Mouse (Mus musculus) stomach, embryonic 14.5 days (tissue): ENCODE measurements around the gene Dph1. TPM values are rescaled to one million over a fixed set of nuclear protein-coding genes. Genes with fewer than 3 reads are reported as not detected.

Experiments used
- ATAC-seq: fragments of 200-750 bp; cut with Nextera tagmentation; 2 replicates; pipeline ENCODE4 v1.8.0; 2017; ENCODE audit warnings: low read depth, moderate TSS enrichment; ENCODE audit not compliant: insufficient number of reproducible peaks, insufficient read depth, low FRiP score
- H3K27ac ChIP-seq: fragments of 300-500 bp; sonication (generic); 2 replicates; pipeline ENCODE4 v1.5.1; 2014; ENCODE audit warnings: mild to moderate bottlenecking, low read length, moderate library complexity, mixed read lengths
- H3K27me3 ChIP-seq: fragments of 300-500 bp; sonication (generic); 2 replicates; pipeline ENCODE4 v1.6.1; 2014; ENCODE audit warnings: low read length, control low read depth, mixed read lengths; ENCODE audit not compliant: control insufficient read depth, insufficient read depth
- H3K36me3 ChIP-seq: fragments of 300-500 bp; sonication (generic); 2 replicates; pipeline ENCODE4 v1.6.1; 2014; ENCODE audit warnings: mild to moderate bottlenecking, control low read depth, low read length, moderate library complexity, mixed read lengths; ENCODE audit not compliant: control insufficient read depth, insufficient read depth
- H3K4me1 ChIP-seq: fragments of 300-500 bp; sonication (generic); 2 replicates; pipeline ENCODE4 v1.6.1; 2014; ENCODE audit warnings: low read length, control low read depth, mixed read lengths; ENCODE audit not compliant: control insufficient read depth, insufficient read depth
- H3K4me2 ChIP-seq: fragments of 300-500 bp; sonication (generic); replicated peaks from 2 replicates; pipeline ENCODE4 v1.6.1; 2014; ENCODE audit warnings: low read depth, low read length, control low read depth
- H3K4me3 ChIP-seq: fragments of 300-500 bp; sonication (generic); 2 replicates; pipeline ENCODE4 v1.5.1; 2014; ENCODE audit warnings: low read depth, low read length, control low read depth
- H3K9ac ChIP-seq: fragments of 300-500 bp; sonication (generic); replicated peaks from 2 replicates; pipeline ENCODE4 v1.6.1; 2014; ENCODE audit warnings: low read depth, mild to moderate bottlenecking, control low read depth, low read length, moderate library complexity, mixed read lengths
- H3K9me3 ChIP-seq: fragments of 300-500 bp; sonication (generic); 2 replicates; pipeline ENCODE4 v1.6.1; 2016; ENCODE audit warnings: low read depth, low read length, control low read depth; ENCODE audit not compliant: control insufficient read depth
- WGBS: fragments of 180-500 bp; shearing (Covaris S2); extraction: QIAGEN DNeasy Blood & Tissue Kit; methylation state at CpG from one replicate; pipeline ENCODE4 v1.1.7; 2014; 5-methylcytosine and 5-hydroxymethylcytosine counted together
- polyA plus RNA-seq: library from polyadenylated mRNA; unstranded; fragments of >200 nt; fragmentation: Nextera tagmentation; extraction: Ambion mirVana; gene quantifications from 2 replicates; pipeline ENCODE4 v1.2.1, GENCODE M21; 2014

The Dph1 gene
- polyA plus RNA-seq, 1 experiment from 2014 or later, result 20.5 TPM

DNA sequence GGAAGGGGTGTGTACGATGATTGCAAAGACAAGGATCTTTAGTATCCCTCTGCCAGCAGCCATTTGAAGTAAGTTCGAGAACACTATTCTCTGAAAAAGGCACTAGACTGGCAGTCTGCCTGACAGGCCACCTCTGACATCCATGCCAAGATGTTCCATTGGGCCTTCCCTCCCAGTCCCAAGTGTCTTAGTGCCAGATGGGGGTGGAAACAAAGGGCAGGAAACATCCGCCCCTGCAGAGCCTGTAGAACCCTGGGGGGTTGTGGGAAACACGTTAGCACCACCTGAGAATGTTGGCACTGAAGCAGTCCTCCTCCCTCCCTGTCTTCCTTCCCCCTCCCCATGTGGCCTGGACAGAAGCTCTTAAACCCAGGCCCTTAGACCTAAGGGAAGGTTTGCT lies 34.0 kb downstream of the Dph1 start:
- ATAC-seq, result no peak
- no peaks in the 10 kb centered on the region for H3K27me3 ChIP-seq
- H3K4me1 ChIP-seq, result peaks cover 50% of the 10 kb centered on the region; the same call in 1 of the 2 replicates
- peaks cover 19% of the 10 kb centered on the region for H3K36me3 ChIP-seq
- H3K9me3 ChIP-seq, result no peaks in the 10 kb centered on the region
- H3K9ac ChIP-seq, result no peak overlapping the region
- H3K4me3 ChIP-seq, result no peak overlapping the region
- WGBS, result 48% methylated on average over 4 of the region's 4 CpGs
- no peak overlapping the region for H3K4me2 ChIP-seq
- peak overlapping the region; percentile 48; the same call in 1 of the 2 replicates for H3K27ac ChIP-seq

DNA sequence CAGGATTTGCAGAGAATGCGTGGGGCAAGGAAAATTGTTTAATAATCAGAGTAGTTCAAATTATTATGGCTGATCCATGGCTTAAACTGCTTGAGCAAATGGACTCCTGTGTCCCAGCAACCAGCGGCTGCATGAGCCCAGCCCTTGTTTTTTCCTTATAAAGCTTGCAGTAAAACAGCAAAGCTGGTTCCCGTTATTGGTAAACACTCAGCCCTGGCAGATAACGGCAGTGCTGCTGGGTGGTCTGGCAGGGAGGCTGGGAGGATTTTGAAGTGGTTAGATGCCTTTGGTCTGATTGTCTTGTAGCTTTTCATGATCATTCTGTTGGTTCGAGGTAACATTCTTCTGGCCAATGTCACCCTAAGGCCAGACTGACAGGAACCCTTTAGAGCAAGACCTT lies 34.6 kb downstream of the Dph1 start:
- Histone ChIP-seq H3K4me2 (no peak overlapping the region), H3K36me3 (peaks cover 18% of the 10 kb centered on the region), H3K9ac (no peak overlapping the region), H3K9me3 (no peaks in the 10 kb centered on the region), H3K4me3 (no peak overlapping the region), H3K27me3 (no peaks in the 10 kb centered on the region), H3K27ac (peak overlapping the region; percentile 63), H3K4me1 (peaks cover 44% of the 10 kb centered on the region; the same call in 1 of the 2 replicates)
- ATAC-seq, result no peak
- 39% methylated on average over 5 of the region's 5 CpGs for WGBS

DNA sequence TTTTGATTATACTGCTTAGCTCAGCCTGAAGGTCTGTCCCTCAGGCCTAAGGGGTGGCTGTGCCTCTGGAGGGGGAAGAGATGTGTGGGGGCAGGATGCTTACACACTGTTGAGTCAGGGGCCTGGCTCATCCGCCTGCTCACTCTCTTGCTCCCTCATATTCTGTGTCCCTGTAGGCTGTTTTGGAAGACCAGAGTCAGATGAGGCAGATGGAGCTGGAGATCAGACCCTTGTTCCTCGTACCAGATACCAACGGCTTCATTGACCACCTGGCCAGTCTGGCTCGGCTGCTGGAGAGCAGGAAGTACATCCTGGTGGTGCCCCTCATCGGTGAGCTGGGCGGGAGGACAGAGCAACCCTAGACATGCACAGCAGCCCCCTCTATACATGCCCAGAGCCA lies 35.1 kb downstream of the Dph1 start:
- Histone ChIP-seq H3K27ac (peak overlapping the region; percentile 63), H3K9me3 (no peaks in the 10 kb centered on the region), H3K4me1 (peaks cover 43% of the 10 kb centered on the region; the same call in 1 of the 2 replicates), H3K9ac (no peak overlapping the region), H3K4me2 (no peak overlapping the region), H3K4me3 (no peak overlapping the region), H3K27me3 (no peaks in the 10 kb centered on the region), H3K36me3 (peaks cover 17% of the 10 kb centered on the region)
- ATAC-seq, result no peak
- WGBS, result 44% methylated on average over 6 of the region's 6 CpGs

DNA sequence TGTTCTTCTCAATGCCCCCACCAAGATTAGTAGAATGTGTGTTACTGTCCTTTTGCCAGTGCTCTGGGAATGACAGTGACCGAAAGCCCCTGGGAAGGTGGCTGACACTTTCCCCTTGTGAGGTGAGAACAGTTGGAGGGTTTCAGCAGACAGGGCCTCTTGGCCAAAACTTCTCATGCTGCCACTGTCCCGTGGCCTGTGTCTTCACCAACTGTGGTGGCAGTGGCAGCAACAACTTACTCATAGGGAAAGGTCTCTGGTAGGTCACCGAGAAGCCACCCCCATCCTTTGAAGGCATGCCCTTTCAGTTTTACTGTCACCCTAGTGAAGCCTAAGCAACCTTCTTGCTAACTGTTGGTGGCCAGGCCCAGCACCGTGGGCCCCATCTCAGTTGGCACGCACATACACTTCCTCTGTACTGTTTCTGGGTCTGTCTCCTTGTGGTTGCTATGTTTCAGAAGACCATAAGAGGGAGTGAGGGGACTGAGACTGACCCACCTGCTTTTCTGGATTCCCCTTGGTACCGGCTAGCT lies 36.9 kb downstream of the Dph1 start:
- peaks cover 3% of the 10 kb centered on the region for H3K36me3 ChIP-seq
- no peak overlapping the region for H3K9ac ChIP-seq
- no peak overlapping the region for H3K27ac ChIP-seq
- H3K4me1 ChIP-seq, result peaks cover 38% of the 10 kb centered on the region; the same call in 1 of the 2 replicates
- ATAC-seq, result no peak
- H3K4me3 ChIP-seq, result no peak overlapping the region
- H3K4me2 ChIP-seq, result no peak overlapping the region
- no peaks in the 10 kb centered on the region for H3K27me3 ChIP-seq
- 68% methylated on average over 6 of the region's 6 CpGs for WGBS
- no peaks in the 10 kb centered on the region for H3K9me3 ChIP-seq

DNA sequence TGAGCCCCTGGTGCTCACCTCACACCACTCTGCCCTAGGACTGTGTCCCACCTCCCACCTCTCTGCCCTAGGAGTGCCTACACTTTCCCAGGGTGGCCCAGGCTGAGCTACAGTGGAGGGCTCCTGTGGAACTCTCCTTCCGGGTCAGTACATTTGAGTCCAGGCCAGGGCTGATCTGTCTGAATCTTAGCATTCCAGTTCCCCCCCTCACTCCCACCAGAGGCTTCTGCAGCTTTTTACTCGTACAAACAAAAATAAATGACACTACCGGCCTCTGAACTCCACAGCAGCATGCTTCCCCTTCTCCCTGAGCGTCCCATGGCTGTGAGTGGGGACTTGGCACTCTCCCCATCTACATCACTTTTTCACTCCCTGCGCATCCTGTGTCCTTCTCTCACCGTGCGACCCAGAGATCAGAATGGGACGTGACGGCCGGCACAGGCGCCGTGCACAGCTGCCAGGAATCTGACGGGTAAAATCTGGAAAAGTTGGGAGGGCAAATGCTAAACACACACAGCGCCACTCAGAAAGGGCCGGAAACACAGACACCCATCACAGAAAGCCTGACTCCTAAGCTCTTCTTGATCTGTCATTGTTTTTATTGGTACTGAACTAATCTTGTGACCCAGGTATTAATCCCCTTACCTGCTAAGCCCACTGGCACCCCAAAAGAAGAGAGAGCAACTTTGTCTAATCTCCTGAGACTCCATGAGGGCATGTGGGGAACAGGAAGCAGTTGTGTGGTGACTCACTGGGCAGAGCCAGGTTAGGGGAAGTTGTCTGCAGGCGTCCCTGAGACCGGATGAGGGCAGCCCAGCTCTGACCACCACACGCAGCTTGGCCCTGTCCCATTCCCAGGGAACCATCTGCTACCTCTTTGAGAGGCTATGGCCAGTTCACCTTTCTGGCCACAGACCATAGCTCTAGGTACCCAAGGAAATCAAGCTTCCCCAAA lies 38.2 kb downstream of the Dph1 start:
- peak overlapping the region; percentile 79 for H3K27ac ChIP-seq
- WGBS, result 49% methylated on average over 18 of the region's 18 CpGs
- no peak overlapping the region for H3K4me2 ChIP-seq
- H3K36me3 ChIP-seq, result no peaks in the 10 kb centered on the region; the same call in none of the 2 replicates
- no peaks in the 10 kb centered on the region for H3K27me3 ChIP-seq
- H3K4me3 ChIP-seq, result no peak overlapping the region
- peaks cover 40% of the 10 kb centered on the region for H3K4me1 ChIP-seq
- H3K9ac ChIP-seq, result no peak overlapping the region
- no peak for ATAC-seq
- no peaks in the 10 kb centered on the region for H3K9me3 ChIP-seq

DNA sequence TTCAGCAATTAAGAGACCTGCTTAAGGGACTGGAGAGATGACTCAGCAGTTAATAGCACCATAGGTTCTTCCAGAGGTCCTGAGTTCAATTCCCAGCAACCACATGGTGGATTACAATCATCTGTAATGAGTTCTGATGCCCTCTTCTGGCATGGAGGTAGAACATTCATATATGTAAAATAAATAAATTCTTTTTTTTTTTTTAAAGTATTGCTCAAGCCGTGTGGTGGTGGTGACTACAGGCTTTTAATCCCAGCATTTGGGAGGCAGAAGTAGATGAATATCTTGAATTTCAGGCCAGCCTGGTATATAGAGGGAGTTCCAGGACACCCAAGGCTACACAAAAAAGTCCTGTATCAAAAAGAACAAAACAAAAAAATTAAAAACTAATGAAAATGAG lies 40.7 kb downstream of the Dph1 start:
- no peaks in the 10 kb centered on the region for H3K9me3 ChIP-seq
- H3K4me1 ChIP-seq, result peaks cover 36% of the 10 kb centered on the region
- no peak overlapping the region for H3K4me3 ChIP-seq
- no peaks in the 10 kb centered on the region for H3K27me3 ChIP-seq
- ATAC-seq, result no peak
- no peaks in the 10 kb centered on the region; the same call in 1 of the 2 replicates for H3K36me3 ChIP-seq
- H3K9ac ChIP-seq, result no peak overlapping the region
- no peak overlapping the region for H3K27ac ChIP-seq
- WGBS, result 64% methylated on average over 1 of the region's 1 CpGs
- no peak overlapping the region for H3K4me2 ChIP-seq

DNA sequence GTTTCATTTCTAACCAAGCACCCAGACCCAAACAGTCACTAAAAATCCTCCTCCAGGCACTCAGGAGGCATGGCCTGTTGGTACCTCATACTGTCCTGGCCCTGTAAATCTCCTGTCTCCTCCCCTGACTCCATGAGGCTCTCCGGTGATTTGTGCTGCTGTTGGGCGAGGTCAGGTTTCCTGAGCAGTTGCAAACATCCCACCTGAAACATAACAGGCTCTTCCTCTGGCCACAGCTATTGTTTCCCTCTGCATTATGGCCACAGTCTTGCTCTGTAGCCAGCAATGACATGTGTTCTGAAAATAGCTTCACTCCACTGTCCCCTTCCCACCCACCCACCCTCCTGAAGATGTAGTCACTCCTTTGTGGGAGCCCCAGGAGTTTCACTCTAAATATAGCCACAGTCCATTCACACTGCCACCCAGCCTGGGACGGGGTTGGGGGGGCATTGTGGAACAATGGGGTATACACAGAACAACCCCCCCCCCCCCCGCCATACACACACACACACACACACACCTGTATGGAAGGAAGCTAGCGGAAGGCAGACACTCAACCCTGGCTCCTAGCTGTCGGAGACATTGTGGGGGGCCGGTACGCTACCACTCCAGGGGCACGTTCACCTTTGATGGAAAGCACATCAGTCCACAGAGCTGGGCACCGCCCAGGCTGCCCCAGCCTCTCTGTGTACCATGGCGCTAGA lies 42.6 kb downstream of the Dph1 start:
- Histone ChIP-seq H3K36me3 (peaks cover 6% of the 10 kb centered on the region), H3K27me3 (no peaks in the 10 kb centered on the region), H3K9ac (no peak overlapping the region), H3K4me2 (no peak overlapping the region), H3K4me3 (no peak overlapping the region), H3K9me3 (no peaks in the 10 kb centered on the region), H3K27ac (peak overlapping the region; percentile 91), H3K4me1 (peaks cover 35% of the 10 kb centered on the region)
- ATAC-seq, result no peak
- 79% methylated on average over 11 of the region's 11 CpGs for WGBS

DNA sequence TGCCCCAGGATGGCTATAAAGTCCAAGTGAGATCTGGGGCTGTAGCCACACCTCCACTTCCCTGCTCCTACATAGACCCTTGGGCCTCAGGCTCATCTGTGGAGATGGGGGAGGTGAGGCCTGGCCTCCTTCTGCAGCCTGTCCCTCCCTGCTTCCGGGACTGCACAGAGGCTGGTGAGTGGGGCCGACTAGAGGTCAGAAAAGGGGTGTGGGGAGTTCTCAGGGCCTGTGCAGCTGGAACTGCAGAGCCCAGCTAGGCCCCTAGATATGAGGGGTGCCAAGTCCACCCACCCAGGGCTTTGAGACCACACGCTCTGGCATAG lies 43.2 kb downstream of the Dph1 start:
- 0 out of 2 replicates have a peak overlapping the region, but pooled peaks have one; percentile 3 for H3K4me2 ChIP-seq
- no peak overlapping the region for H3K9ac ChIP-seq
- H3K27me3 ChIP-seq, result no peaks in the 10 kb centered on the region
- no peak overlapping the region for H3K4me3 ChIP-seq
- H3K36me3 ChIP-seq, result peaks cover 13% of the 10 kb centered on the region
- 13% methylated on average over 3 of the region's 3 CpGs for WGBS
- no peaks in the 10 kb centered on the region for H3K9me3 ChIP-seq
- ATAC-seq, result peak; percentile 78
- H3K27ac ChIP-seq, result peak overlapping the region; percentile 91
- peaks cover 38% of the 10 kb centered on the region for H3K4me1 ChIP-seq
